Mouse (Mus musculus) hindbrain, embryonic 11.5 days (tissue): ENCODE data around the gene Nsd2. TPM values are rescaled to one million over a fixed set of nuclear protein-coding genes. Genes with fewer than 3 reads are reported as not detected.

Experiments used
- ATAC-seq: fragments of 200-750 bp; cut with Nextera tagmentation; 2 replicates; pipeline ENCODE4 v1.8.0; 2017; ENCODE audit warnings: mild to moderate bottlenecking, moderate TSS enrichment, moderate library complexity; ENCODE audit not compliant: low FRiP score
- DNase-seq: peaks from one replicate; pipeline ENCODE4 v3.0.0-alpha.2; 2015; ENCODE audit warnings: low spot score
- H3K27ac ChIP-seq: fragments of 300-500 bp; sonication (generic); 2 replicates; pipeline ENCODE4 v1.5.1; 2014; ENCODE audit warnings: mild to moderate bottlenecking, low read depth, low read length
- H3K27me3 ChIP-seq: fragments of 300-500 bp; sonication (generic); 2 replicates; pipeline ENCODE4 v1.6.1; 2014; ENCODE audit warnings: mild to moderate bottlenecking, low read length, moderate library complexity, mixed read lengths; ENCODE audit not compliant: control insufficient read depth, insufficient read depth
- H3K36me3 ChIP-seq: fragments of 300-500 bp; sonication (generic); 2 replicates; pipeline ENCODE4 v1.6.1; 2014; ENCODE audit warnings: mild to moderate bottlenecking, low read length, moderate library complexity, mixed read lengths; ENCODE audit not compliant: control insufficient read depth, insufficient read depth
- H3K4me1 ChIP-seq: fragments of 300-500 bp; sonication (generic); replicated peaks from 2 replicates; pipeline ENCODE4 v1.6.1; 2014; ENCODE audit warnings: low read length, mixed read lengths; ENCODE audit not compliant: control insufficient read depth, insufficient read depth
- H3K4me2 ChIP-seq: fragments of 300-500 bp; sonication (generic); replicated peaks from 2 replicates; pipeline ENCODE4 v1.6.1; 2014; ENCODE audit warnings: mild to moderate bottlenecking, low read depth, low read length
- H3K4me3 ChIP-seq: fragments of 300-500 bp; sonication (generic); 2 replicates; pipeline ENCODE4 v1.5.1; 2014; ENCODE audit warnings: low read depth, low read length
- H3K9ac ChIP-seq: fragments of 300-500 bp; sonication (generic); 2 replicates; pipeline ENCODE4 v1.6.1; 2014; ENCODE audit warnings: low read depth, low read length
- H3K9me3 ChIP-seq: fragments of 300-500 bp; sonication (generic); 2 replicates; pipeline ENCODE4 v1.6.1; 2016; ENCODE audit warnings: low read length; ENCODE audit not compliant: control insufficient read depth
- WGBS: fragments of 180-500 bp; shearing (Covaris S2); extraction: QIAGEN DNeasy Blood & Tissue Kit; methylation state at CpG from one replicate; pipeline ENCODE4 v1.1.7; 2014; 5-methylcytosine and 5-hydroxymethylcytosine counted together
- polyA plus RNA-seq: library from polyadenylated mRNA; unstranded; fragments of >200 nt; fragmentation: Nextera tagmentation; extraction: Ambion mirVana; gene quantifications from 2 replicates; pipeline ENCODE4 v1.2.1, GENCODE M21; 2014

Gene Nsd2
- polyA plus RNA-seq, 1 experiment from 2014 or later = 95.3 TPM

- H3K36me3 ChIP-seq = peaks cover 29% of the 10 kb centered on the region
- H3K4me3 ChIP-seq = no peak overlapping the region
- ATAC-seq (no peak), DNase-seq (no peak)
- 97% methylated on average over 4 of the region's 4 CpGs for WGBS
- H3K4me2 ChIP-seq = no peak overlapping the region
- no peak overlapping the region for H3K27ac ChIP-seq
- no peaks in the 10 kb centered on the region for H3K4me1 ChIP-seq
- no peaks in the 10 kb centered on the region for H3K27me3 ChIP-seq
- no peaks in the 10 kb centered on the region for H3K9me3 ChIP-seq
- no peak overlapping the region for H3K9ac ChIP-seq
Measured at GRCm38 (mm10) chr5:33881118-33881517, 60.6 kb downstream of the Nsd2 start.

- H3K4me1 ChIP-seq = no peaks in the 10 kb centered on the region
- 93% methylated on average over 6 of the region's 6 CpGs for WGBS
Measured at GRCm38 (mm10) chr5:33893406-33893805, 72.9 kb downstream of the Nsd2 start.

DNA sequence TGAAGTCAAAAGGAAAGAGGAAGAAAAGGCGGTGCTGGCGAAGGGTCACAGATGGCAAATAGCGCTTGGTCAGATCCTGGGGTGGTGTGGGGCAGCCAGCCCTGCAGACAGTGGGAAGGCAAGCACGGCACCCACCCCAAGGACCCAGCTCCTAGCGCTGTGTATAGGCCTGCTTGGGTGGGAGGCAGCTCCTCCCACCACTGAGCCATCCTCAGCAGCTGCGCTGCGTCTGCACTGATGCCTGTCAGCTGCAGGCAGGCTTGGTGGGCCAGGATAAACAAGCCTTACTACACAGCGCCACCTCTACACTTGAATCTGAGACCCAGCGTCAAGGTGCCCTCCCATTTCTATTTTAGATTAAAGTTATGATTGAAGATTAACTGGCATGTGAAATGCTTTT lies 74.6 kb downstream of the Nsd2 start:
- Histone ChIP-seq H3K4me3 (no peak overlapping the region), H3K4me1 (no peaks in the 10 kb centered on the region), H3K9me3 (no peaks in the 10 kb centered on the region), H3K27me3 (no peaks in the 10 kb centered on the region), H3K36me3 (peaks cover 36% of the 10 kb centered on the region), H3K27ac (no peak overlapping the region), H3K4me2 (no peak overlapping the region), H3K9ac (no peak overlapping the region)
- no peak for DNase-seq
- WGBS = 91% methylated on average over 9 of the region's 9 CpGs
- no peak for ATAC-seq

More at GRCm38 (mm10) chr5:33893406-33893805, 72.9 kb downstream of the Nsd2 start:
- ATAC-seq (no peak), DNase-seq (no peak)
- Histone ChIP-seq H3K9ac (no peak overlapping the region), H3K27me3 (no peaks in the 10 kb centered on the region), H3K4me2 (no peak overlapping the region), H3K36me3 (peaks cover 28% of the 10 kb centered on the region), H3K9me3 (no peaks in the 10 kb centered on the region), H3K27ac (no peak overlapping the region), H3K4me3 (no peak overlapping the region)

GRCm38 (mm10) chr5:33897158-33897557 lies 76.6 kb downstream of the Nsd2 start:
- 88% methylated on average over 2 of the region's 2 CpGs for WGBS
- no peak overlapping the region for H3K9ac ChIP-seq
- no peak overlapping the region for H3K4me3 ChIP-seq
- DNase-seq (no peak), ATAC-seq (no peak)
- H3K27ac ChIP-seq = no peak overlapping the region
- H3K4me1 ChIP-seq = no peaks in the 10 kb centered on the region
- H3K27me3 ChIP-seq = no peaks in the 10 kb centered on the region
- no peaks in the 10 kb centered on the region for H3K9me3 ChIP-seq
- no peak overlapping the region for H3K4me2 ChIP-seq
- peaks cover 30% of the 10 kb centered on the region for H3K36me3 ChIP-seq

DNA sequence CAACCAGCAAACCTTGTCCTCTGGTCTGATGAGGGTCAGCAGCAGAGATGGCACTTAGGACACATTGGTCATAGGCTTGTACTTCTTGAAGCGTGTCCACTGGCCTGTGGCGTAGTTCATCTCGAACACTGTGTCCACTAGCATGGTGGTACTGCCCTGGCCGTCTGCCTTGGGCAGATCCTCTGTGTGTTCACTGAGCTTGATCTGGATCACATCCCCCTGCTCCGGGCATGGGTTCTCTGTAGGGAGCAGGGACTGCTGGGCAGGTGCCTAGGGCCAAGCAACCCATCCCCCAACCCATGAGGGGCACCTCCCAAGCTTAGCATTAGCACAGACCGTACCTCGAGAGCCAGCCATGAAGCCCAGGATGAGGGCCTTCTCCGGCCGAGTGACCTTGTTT lies 78.1 kb downstream of the Nsd2 start:
- no peak overlapping the region for H3K27ac ChIP-seq
- H3K36me3 ChIP-seq = peaks cover 24% of the 10 kb centered on the region
- no peak overlapping the region for H3K9ac ChIP-seq
- H3K4me1 ChIP-seq = no peaks in the 10 kb centered on the region
- H3K9me3 ChIP-seq = no peaks in the 10 kb centered on the region
- ATAC-seq (no peak), DNase-seq (no peak)
- 87% methylated on average over 9 of the region's 9 CpGs for WGBS
- no peak overlapping the region for H3K4me3 ChIP-seq
- no peaks in the 10 kb centered on the region for H3K27me3 ChIP-seq
- no peak overlapping the region for H3K4me2 ChIP-seq

GRCm38 (mm10) chr5:33899245-33899644 lies 78.7 kb downstream of the Nsd2 start:
- ATAC-seq = no peak
- Histone ChIP-seq H3K4me3 (no peak overlapping the region), H3K4me2 (no peak overlapping the region), H3K36me3 (peaks cover 22% of the 10 kb centered on the region), H3K27ac (no peak overlapping the region), H3K27me3 (no peaks in the 10 kb centered on the region), H3K9ac (no peak overlapping the region), H3K9me3 (no peaks in the 10 kb centered on the region), H3K4me1 (no peaks in the 10 kb centered on the region)
- WGBS = 91% methylated on average over 3 of the region's 3 CpGs
- no peak for DNase-seq

- Histone ChIP-seq H3K27me3 (no peaks in the 10 kb centered on the region), H3K4me3 (no peak overlapping the region), H3K9ac (no peak overlapping the region), H3K9me3 (no peaks in the 10 kb centered on the region), H3K36me3 (peaks cover 17% of the 10 kb centered on the region), H3K27ac (no peak overlapping the region), H3K4me1 (no peaks in the 10 kb centered on the region), H3K4me2 (no peak overlapping the region)
- 91% methylated on average over 3 of the region's 3 CpGs for WGBS
- DNase-seq (peak; percentile 10), ATAC-seq (no peak)
Measured at GRCm38 (mm10) chr5:33900101-33900500, 79.6 kb downstream of the Nsd2 start.

- Histone ChIP-seq H3K9me3 (no peaks in the 10 kb centered on the region), H3K36me3 (peaks cover 17% of the 10 kb centered on the region), H3K9ac (no peak overlapping the region), H3K27me3 (no peaks in the 10 kb centered on the region), H3K27ac (no peak overlapping the region), H3K4me1 (no peaks in the 10 kb centered on the region), H3K4me2 (no peak overlapping the region), H3K4me3 (no peak overlapping the region)
- WGBS = 95% methylated on average over 9 of the region's 9 CpGs
- no peak for ATAC-seq
- peak; percentile 0 for DNase-seq
Measured at GRCm38 (mm10) chr5:33900701-33901263, 80.3 kb downstream of the Nsd2 start.

DNA sequence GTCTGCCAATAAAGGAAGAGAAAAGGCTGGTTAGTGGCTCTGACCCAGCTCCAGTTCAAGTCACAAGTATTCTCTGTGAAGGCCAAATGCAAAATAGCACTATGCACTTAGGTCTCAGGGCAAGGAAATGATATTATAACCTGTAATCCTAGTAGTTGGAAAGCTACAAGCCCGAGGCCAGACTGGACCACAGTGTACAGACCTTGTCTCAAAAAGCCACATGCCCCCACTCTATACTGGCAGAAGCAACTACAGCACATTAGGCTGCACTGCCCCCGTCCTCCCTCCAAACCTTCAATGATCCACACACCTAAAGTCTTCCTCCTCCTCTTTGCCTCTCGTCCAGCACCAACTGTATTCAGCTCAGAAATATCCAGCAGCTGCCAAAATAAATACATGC lies 80.8 kb downstream of the Nsd2 start:
- Histone ChIP-seq H3K4me3 (no peak overlapping the region), H3K27me3 (no peaks in the 10 kb centered on the region), H3K27ac (no peak overlapping the region), H3K9ac (no peak overlapping the region), H3K4me1 (no peaks in the 10 kb centered on the region), H3K9me3 (no peaks in the 10 kb centered on the region), H3K4me2 (no peak overlapping the region), H3K36me3 (peaks cover 14% of the 10 kb centered on the region)
- 91% methylated on average over 3 of the region's 3 CpGs for WGBS
- DNase-seq = no peak
- no peak for ATAC-seq
